Mouse (Mus musculus) CD8-positive naive resting alpha-beta T cell, adult 2 months (primary cell): ENCODE data around the gene Hist1h2ae.
"Not testable (repeated sequence)": the region's sequence is repeated elsewhere in the genome, so short reads cannot be mapped to it uniquely, and the experiment has no call there.

ENCODE experiments used
- DNase-seq, 2 experiments: peaks; one replicate each; pipeline ENCODE4 v3.0.0; 2022; ENCODE audit warnings: low read depth in 2 of 2, low spot score in 2 of 2

The Hist1h2ae gene

DNA sequence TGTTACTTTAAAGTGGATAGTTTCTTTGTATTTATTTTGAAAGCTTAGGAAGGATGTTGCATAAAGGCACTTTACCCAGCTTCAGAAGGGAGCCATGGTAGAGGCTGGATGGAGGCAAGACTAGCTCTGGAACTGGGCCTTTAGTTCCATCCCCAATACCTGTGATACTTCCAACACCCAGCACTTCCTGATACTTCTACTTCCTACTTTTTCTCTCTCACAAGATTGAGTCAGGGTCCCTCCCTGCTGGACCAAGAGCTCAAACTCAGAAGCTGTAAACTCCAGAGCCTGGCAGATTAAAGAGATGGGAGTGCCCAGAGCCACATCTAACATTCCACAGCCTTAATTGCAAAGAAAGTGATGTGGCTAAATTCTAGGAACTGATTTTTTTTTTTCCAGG is 13.3 kb upstream of the Hist1h2ae start:
- no peak for DNase-seq

DNA sequence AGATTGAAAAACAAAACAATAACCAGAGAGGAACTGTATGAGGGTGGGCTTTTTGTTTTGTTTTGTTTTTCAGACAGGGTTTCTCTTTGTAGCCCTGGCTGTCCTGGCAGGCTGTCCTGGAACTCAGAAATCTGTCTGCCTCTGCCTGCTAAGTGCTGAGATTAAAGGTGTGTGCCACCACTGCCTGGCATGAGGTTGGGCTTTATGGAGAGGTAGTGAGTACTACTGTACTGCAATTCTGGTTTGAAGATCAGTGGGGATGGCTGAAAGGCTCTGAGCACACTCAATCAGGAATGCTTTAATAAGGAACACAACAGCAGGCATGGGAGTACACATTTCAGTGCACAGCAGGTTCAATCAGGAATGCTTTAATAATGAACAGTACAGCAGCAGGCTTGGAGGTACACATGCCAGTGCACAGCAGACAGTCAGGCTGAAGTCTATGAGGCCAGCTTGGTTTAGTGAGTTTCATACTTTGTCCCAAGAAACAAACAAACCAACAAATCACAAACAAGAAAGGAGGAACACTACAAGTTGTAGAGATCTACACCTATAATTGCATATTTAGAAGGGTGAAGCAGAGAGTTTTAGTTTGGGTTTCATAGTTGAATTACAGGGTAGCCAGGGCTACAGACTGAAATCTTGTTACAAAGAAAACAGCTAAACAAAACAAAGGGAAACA is 12.5 kb upstream of the Hist1h2ae start:
- no peak for DNase-seq

DNA sequence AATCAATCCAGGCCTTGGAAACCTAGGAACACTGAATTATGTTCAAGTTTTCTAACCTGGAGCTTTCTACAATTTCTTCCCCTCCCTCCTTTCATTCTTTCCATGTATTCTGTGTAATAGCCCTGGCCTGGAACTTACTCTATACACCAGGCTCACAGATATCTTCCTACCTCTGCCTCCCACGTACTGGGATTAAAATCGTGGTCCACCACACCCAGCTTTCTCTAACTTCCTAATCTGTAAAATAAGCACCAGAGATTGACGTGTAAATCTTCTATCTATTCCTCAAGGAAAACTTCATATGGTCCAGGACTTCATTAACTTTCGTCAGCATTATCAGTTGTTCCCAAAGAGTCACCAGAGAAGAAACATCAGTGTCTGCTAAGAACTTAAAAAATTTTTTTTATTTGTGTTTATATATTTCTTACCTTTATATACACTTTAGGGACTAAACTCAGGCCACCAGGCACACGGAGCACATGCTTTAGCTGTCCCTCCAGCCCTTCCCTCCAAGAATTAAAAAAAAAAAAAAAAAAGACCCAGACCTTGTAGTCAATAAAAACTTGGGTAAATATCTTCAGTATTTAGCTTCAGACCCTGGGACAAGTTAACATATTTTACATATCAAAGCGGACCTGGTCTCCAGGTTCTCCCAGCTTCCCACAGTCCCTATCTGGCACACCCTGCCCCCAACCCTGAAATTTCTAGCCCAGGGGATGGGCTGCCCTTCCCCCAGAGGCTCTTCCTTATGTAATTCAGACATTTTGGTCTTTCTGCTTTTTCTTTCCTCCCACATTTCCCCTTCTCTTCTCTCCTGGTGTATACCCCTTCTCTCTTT is 11.4 kb upstream of the Hist1h2ae start:
- no peak for DNase-seq

DNA sequence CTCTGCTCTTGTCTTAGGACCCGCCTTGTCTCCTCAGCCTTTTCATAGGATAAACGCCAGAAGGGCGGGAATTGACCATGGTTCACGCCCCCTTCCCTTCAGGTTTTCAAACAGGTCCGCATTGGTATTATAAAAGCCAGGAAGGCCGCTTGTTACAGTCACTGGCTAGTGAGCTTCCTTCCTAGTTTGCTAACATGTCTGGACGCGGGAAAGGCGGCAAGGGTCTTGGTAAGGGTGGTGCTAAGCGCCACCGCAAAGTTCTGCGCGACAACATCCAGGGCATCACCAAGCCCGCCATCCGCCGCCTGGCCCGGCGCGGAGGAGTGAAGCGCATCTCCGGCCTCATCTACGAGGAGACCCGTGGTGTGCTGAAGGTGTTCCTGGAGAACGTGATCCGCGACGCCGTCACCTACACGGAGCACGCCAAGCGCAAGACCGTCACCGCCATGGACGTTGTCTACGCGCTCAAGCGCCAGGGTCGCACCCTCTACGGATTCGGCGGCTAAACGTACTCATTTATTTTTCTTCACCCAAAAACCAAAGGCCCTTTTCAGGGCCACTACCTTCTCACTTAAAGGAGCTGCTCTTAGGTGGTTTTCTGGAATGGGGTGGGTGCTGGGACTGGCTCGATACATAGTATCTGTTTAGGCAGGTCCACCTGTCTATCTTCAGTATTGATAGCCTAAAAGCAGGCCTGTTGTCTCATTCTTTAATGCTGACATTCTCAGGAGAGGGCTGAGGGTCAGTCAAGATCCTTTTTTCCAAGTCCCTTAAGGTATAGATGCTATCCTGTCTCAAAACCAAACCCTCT is 10.6 kb upstream of the Hist1h2ae start, which contains the start of gene Hist1h4d:
Hist1h4d (plus strand) TSS at position 191 of the 811 bp plus-strand sequence.
- peak; percentile 85 to 91 for DNase-seq

DNA sequence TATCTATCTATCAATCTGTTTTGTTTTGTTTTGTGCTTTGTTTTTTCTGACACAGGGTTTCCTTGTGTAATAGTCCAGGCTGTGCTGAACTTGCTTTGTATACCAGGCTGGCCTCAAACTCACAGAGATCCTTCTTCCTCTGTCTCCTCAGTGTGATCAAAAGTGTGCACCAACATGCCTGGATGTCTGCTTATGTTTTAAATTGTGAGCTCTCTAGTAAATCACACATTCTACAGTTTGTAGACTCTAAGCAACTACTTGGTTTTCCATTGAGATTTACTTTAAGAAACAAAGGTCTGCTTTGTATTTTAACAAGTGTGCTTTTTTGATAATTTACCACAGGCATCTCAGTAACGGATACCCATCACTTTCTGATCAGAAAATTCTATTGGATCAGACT is 6.8 kb upstream of the Hist1h2ae start:
- no peak for DNase-seq

DNA sequence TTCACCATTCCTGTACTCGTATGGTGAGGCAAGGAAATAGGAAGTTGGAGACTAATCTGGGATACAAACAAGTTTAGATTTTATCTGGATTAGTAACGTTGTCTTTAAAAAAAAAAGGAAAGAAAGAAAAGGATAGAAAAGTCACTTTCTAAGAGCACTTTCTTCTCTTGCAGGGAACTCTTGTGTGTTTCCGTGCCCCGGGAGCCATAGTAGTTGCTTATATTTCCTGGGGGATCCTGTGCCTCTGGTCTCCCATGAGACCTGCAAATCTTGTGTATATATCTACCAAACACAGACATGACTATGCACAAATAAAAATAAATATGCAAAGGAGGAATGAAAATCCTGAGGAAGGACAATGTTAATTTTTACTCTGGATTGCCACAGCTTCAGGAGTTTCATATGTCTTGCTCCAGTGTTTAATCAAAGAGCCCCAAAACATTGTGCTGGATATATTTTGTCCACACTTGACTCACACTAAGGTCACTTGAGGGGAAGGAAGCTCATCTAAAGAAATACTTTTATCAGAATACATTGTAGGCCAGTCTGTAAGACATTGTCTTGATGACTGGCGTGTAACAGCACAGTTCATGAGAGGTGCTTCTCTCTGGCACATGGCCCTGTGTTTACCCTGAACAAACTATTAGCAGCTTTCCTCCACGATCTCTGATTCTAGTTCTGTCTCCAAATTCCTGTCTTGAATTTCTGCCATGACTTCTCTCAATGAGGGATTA is 6.1 kb upstream of the Hist1h2ae start:
- no peak for DNase-seq

DNA sequence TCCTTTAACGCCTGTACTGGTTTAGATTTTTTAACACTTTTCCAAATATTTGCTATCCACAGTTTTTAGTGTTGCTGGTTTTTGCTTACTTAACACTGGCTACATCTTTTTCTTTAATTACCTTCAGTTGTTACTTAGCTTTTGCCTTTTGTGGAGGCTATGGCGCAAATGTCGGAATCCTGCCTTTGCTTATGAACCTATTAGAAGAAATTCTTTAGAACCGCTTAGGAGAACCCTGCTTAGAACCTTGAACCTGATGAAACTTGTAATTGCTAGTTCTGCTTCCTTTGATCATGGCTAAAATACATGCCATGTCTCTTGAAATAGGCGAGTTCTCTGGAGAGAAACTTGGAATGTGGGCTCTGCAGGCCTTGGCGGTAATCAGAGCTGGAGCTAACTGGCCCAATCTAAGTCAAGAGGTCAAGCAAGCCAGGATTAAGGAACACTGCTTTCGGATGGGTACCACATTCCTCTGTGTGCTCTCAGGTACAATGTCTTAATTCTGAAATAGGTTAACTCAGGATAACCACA is 5.4 kb upstream of the Hist1h2ae start:
- no peak for DNase-seq

DNA sequence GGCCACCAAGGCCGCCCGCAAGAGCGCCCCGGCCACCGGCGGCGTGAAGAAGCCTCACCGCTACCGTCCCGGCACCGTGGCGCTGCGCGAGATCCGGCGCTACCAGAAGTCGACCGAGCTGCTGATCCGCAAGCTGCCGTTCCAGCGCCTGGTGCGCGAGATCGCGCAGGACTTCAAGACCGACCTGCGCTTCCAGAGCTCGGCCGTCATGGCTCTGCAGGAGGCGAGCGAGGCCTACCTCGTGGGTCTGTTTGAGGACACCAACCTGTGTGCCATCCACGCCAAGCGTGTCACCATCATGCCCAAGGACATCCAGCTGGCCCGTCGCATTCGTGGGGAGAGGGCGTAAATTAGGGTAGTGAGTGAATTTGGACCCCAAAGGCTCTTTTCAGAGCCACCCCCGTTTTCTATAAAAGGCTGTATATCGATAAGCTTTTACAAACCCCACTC is 4.9 kb upstream of the Hist1h2ae start:
- DNase-seq: not testable (repeated sequence)

DNA sequence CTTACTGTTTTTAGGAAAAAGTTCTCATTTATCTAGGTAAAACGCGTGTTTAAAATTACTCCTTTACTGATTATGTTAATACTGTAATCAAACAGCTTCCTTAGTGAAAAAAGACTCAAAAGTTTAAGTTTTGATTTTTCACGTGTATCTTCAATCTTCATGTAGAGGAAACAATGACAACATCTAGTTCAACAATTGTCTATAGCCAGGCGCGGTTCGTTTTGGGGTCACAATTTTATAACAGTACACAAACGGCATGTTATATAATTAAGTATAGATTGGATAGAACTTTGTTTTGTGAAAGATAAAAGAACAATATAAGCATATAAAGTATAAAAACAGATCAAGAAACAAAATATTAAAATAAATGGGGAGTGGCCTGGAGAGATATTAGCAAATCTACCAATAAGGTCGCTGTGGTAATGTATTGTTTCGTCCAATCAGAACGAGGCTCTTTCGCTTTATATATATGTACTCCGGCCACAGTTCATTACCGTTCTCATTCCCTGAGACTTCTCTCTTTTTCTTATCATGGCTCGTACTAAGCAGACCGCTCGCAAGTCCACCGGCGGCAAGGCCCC is 4.3 kb upstream of the Hist1h2ae start, which contains the start of gene Hist1h3d:
Hist1h3d (plus strand) TSS at position 493 of the 581 bp plus-strand sequence.
- DNase-seq: no peak

DNA sequence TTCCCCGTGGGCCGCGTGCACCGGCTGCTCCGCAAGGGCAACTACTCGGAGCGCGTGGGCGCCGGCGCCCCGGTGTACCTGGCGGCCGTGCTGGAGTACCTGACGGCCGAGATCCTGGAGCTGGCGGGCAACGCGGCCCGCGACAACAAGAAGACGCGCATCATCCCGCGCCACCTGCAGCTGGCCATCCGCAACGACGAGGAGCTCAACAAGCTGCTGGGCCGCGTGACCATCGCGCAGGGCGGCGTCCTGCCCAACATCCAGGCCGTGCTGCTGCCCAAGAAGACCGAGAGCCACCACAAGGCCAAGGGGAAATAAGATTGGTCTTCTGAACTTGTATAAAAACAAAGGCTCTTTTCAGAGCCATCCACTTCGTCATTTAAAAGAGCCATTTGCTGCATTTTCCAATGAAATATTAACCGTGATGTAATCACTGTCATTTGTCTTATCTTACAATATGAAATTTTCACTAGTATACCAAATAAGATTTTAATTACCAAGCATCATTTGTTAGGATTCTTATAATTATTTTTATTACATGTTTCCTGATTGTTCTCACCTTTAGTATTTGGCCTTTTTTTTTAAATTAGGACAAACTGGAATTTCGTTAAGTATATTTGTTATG is 3.6 kb upstream of the Hist1h2ae start:
- not testable (repeated sequence) for DNase-seq

DNA sequence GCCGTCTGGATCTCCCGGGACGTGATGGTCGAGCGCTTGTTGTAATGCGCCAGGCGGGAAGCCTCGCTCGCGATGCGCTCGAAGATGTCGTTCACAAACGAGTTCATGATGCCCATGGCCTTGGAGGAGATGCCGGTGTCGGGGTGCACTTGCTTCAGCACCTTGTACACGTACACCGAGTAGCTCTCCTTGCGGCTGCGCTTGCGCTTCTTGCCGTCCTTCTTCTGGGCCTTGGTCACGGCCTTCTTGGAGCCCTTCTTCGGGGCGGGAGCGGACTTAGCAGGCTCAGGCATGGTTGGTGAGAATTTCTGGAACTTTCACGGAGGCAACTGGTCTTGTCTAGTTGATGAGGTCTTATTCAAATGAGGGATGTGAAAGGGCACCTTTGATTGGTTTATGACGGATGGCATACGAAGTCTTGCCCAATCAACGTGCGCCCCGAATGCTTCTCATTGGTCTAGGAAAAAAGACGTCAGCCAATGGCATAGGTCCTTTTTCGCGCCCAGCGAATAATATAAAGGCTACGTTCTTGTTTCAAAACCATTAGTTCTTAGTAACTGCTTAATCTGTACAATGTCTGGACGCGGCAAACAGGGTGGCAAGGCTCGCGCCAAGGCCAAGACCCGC is 3.0 kb upstream of the Hist1h2ae start, which contains the start of the genes Hist1h2bf and Hist1h2ad:
Hist1h2bf (minus strand) TSS at position 299 of the 627 bp plus-strand sequence.
Hist1h2ad (plus strand) TSS at position 484 of the 627 bp plus-strand sequence.
- peak; percentile 68 to 76 for DNase-seq

DNA sequence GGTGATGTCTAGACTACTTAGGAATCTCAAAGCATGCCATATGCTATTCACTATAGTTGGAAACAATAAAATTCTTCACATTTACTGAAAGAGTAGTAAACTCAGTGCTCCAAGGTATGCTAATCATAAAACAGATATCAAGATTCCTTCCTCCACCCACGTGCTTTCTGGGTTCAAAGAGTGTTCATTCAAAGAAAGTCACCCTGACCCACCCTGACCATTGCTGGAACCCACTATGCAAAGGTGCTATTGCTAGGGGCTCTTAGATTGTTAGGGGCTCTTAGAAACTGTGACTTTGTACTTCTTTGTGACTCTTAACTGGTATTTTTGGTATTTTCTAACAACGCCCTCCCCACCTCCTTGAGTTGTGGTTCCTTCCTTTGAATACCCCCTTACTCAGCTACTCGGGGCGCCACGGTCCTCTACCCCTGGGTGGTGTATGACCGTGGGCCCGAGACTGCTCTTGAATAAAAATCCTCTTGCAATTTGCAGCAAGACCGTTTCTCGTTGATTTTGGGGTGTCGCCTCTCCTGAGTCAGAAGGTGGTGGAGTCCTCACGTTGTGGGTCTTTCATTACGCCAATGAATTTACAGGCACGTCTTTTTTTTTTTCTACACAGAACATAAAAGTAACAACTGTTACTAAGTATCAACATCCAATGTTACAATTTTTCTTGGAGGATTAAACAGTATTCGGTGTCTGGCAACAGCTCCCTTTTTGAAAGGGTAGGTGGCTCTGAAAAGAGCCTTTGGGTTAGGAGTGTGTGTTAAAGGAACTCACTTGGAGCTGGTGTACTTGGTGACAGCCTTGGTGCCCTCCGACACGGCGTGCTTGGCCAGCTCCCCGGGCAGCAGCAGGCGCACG is 2.2 kb upstream of the Hist1h2ae start:
- not testable (repeated sequence) for DNase-seq

DNA sequence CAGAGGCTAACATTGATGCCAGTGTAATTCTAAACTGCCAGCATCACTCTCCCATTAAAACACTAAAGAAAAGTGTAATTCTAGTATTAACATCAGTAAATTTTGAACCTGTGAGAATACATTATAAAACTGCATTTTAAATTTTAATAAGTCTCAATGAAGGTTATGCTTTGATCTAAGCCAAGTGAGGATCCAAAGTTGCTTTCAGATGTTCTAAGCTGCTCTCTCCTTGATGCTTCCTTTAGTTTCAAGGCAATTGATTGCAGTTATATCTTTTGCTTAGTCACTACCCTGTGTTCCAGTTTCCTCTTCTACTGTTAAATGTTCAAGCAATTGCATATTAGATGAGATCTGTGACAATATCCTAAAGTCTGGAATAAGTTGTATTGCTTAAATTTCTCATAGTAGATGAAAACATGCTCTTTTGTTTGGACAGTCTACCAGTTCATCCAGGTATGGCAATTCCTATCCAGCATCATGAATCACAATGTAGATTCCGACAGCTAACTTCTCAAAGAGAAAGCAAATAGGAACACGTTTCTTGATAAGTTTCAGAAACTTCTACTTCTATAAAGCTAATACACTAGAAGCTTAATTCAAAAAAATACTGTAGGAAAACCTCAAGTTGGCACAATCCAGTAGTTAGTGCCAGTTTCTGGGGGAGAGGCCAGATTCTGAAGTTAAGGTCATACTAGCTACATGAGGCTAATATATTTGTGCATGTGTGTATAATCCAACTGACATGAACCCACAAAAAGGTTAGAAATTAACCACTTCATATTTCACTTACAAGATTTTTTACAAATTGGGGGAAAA is 1.4 kb upstream of the Hist1h2ae start:
- DNase-seq: no peak

DNA sequence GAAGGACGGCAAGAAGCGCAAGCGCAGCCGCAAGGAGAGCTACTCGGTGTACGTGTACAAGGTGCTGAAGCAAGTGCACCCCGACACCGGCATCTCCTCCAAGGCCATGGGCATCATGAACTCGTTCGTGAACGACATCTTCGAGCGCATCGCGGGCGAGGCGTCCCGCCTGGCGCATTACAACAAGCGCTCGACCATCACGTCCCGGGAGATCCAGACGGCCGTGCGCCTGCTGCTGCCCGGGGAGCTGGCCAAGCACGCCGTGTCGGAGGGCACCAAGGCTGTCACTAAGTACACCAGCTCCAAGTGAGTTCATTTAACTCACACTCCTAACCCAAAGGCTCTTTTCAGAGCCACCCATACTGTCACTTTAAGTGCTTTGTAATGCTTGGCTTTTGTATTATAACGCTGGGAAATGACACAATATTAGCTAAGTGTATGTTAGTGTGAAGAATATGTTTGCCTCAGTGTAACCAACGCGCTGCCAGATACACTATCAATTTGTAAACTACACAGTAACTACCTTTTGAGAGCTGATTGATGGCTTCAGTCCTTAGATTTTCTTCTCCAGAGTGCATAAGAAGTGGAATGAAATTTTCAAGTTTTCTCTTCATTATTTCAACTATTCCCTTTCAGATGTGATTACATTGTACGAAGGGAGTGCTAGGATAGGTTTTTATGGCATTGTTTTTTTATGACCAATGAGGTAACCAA is 641 bp upstream of the Hist1h2ae start:
- not testable (repeated sequence) for DNase-seq

DNA sequence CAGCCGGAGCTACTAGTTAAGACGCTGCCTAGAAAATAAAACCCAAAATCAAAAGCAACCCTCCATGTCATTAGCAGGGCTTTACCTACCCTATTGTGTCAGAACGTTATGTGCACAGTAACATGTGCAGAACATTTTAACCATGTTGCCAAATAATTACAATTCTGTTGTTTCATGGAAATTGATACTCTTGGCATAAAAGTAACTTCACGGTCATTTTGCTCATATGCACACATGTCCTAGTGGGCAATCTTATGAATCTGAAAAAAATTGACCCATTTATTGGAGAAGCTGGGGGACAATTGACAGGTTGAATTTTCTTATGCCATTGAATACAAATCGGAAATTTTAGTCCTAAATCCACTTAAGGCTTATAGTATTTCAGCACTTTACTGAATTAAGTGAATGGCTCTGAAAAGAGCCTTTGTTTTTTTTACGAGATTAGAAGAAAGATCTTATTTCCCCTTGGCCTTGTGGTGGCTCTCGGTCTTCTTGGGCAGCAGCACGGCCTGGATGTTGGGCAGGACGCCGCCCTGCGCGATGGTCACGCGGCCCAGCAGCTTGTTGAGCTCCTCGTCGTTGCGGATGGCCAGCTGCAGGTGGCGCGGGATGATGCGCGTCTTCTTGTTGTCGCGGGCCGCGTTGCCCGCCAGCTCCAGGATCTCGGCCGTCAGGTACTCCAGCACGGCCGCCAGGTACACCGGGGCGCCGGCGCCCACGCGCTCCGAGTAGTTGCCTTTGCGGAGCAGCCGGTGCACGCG is 579 bp downstream of the Hist1h2ae start:
- DNase-seq: not testable (repeated sequence)

DNA sequence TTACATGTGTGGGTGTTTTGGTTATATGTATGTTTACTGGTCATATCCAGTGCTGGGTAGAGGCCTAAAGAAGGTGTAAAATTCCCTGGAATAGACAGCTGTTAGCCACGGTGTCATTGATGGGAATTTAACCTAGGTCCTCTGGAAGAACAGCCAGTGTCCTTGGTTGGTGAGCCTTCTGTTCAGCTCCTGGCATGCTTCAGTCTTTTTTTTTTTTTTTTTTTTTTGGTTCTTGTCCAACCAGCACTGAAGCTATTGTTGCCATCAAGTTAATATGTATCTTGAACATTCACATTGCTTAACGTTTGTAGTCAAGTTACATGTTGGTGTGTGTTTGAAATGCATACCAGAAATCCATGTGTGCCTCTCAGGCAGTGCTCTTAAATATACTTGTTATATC is 6.5 kb downstream of the Hist1h2ae start:
- no peak for DNase-seq
